Mouse (Mus musculus): Measurements from ENCODE around the gene Tnfsf13.
"Not testable (repeated sequence)": the region's sequence is repeated elsewhere in the genome, so short reads cannot be mapped to it uniquely, and the experiment has no call there.

Gene Tnfsf13

GRCm38 (mm10) chr11:69703814-69704612 is 18.4 kb upstream of the Tnfsf13 start:
- no peak for DNase-seq

GRCm38 (mm10) chr11:69703381-69703780 is 17.8 kb upstream of the Tnfsf13 start:
- not testable (repeated sequence) for DNase-seq

GRCm38 (mm10) chr11:69702886-69703285 is 17.3 kb upstream of the Tnfsf13 start:
- not testable (repeated sequence) for DNase-seq

- no peak for DNase-seq
These were observed 14.0 kb upstream of the Tnfsf13 start for GRCm38 (mm10) chr11:69699595-69699994.

GRCm38 (mm10) chr11:69698574-69698973 is 13.0 kb upstream of the Tnfsf13 start:
- no peak for DNase-seq

GRCm38 (mm10) chr11:69697396-69697795 is 11.8 kb upstream of the Tnfsf13 start:
- no peak for DNase-seq

- DNase-seq, result peak; percentile 77
These were observed 10.0 kb upstream of the Tnfsf13 start, which contains the start of the genes Tnfsf12 and Tnfsfm13 for GRCm38 (mm10) chr11:69695361-69696181. Gene Tnfsf12, minus strand, starts transcription at chr11:69695849. Gene Tnfsfm13, minus strand, starts transcription at chr11:69696098.

GRCm38 (mm10) chr11:69695046-69695360 is 9.4 kb upstream of the Tnfsf13 start:
- DNase-seq, result no peak

GRCm38 (mm10) chr11:69693421-69693965 is 7.9 kb upstream of the Tnfsf13 start:
- no peak for DNase-seq

GRCm38 (mm10) chr11:69692863-69693262 is 7.3 kb upstream of the Tnfsf13 start:
- DNase-seq, result no peak

- DNase-seq, result no peak
These were observed 6.7 kb upstream of the Tnfsf13 start for GRCm38 (mm10) chr11:69692196-69692811.

GRCm38 (mm10) chr11:69689891-69690290 is 4.3 kb upstream of the Tnfsf13 start:
- DNase-seq, result no peak

GRCm38 (mm10) chr11:69687061-69687460 is 1.5 kb upstream of the Tnfsf13 start:
- DNase-seq, result no peak

- DNase-seq, result peak; percentile 79
These were observed 793 bp upstream of the Tnfsf13 start for GRCm38 (mm10) chr11:69686377-69686776.

GRCm38 (mm10) chr11:69684936-69685335 is 648 bp downstream of the Tnfsf13 start:
- DNase-seq, result peak; percentile 58

GRCm38 (mm10) chr11:69684128-69684745 is 1.3 kb downstream of the Tnfsf13 start:
- DNase-seq, result peak; percentile 59

GRCm38 (mm10) chr11:69683576-69683975 is 2.0 kb downstream of the Tnfsf13 start:
- DNase-seq, result no peak

- peak; percentile 82 for DNase-seq
These were observed 2.6 kb downstream of the Tnfsf13 start for GRCm38 (mm10) chr11:69682840-69683533.

- no peak for DNase-seq
These were observed 3.3 kb downstream of the Tnfsf13 start for GRCm38 (mm10) chr11:69682209-69682839.

- DNase-seq, result peak; percentile 98
These were observed 4.0 kb downstream of the Tnfsf13 start, which contains the start of gene Senp3 for GRCm38 (mm10) chr11:69681314-69682208. Gene Senp3, minus strand, starts transcription at chr11:69682084.
